Mouse (Mus musculus): ENCODE results near the gene Sdr9c7.
"Not testable (repeated sequence)": the region's sequence is repeated elsewhere in the genome, so short reads cannot be mapped to it uniquely, and the experiment has no call there.

Sdr9c7 gene

GRCm38 (mm10) chr10:127906138-127906537, 7.8 kb downstream of the Sdr9c7 start:
- no peak for DNase-seq (ENCODE audit: low read depth in 1 of 2, low spot score in 2 of 2)

DNA sequence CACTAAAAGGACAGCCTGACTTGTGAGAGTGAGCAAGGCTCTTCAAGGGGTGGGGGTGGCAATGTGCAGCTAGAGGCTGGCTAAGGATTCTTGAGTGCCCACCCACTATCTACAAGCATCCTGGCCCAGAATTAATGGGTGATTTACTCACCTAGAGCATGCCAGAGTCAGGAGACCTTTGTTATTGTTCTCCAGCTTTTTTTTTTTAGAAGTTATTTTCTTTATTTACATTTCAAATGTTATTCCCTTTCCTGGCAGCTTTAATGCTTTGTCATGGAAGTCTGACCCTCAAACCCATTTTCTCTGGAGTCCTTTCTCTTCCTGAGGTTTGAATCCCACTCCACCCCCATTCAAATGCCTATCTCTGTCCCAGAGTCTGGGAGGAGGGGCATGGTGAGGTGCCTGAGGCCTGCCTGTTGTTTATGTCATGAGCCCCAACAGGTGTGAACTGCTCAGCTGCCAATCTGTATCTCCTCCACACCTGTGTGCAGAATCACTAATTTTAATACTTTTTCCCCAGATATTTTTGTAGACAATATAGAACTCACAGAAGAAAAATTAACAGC, 9.2 kb downstream of the Sdr9c7 start:
- no peak for DNase-seq (ENCODE audit: low read depth in 1 of 2, low spot score in 2 of 2)

GRCm38 (mm10) chr10:127915578-127915977, 17.3 kb downstream of the Sdr9c7 start:
- DNase-seq (ENCODE audit: low read depth in 1 of 2, low spot score in 2 of 2), result no peak

GRCm38 (mm10) chr10:127917183-127917582, 18.9 kb downstream of the Sdr9c7 start:
- DNase-seq (ENCODE audit: low read depth in 1 of 2, low spot score in 2 of 2), result not testable (repeated sequence)

DNA sequence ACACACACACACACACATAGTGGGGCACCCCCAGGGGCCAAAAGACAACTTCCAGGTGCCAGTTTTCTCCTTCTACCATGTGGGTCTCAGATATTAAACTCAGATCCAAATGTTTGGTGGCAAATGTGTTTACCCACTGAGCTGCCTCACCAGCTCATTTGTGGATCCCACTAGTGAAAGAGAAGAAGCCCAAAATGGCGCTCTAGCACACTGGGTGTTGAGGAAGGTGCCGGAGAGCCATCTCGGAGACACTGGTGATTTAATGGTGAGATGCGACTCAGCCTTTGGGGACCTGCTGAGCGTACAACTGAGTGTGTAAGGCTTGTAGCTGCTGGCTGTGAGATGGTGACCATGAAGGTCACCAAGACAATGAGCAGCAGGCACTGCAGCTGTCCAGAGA, 19.3 kb downstream of the Sdr9c7 start:
- no peak for DNase-seq (ENCODE audit: low read depth in 1 of 2, low spot score in 2 of 2)

DNA sequence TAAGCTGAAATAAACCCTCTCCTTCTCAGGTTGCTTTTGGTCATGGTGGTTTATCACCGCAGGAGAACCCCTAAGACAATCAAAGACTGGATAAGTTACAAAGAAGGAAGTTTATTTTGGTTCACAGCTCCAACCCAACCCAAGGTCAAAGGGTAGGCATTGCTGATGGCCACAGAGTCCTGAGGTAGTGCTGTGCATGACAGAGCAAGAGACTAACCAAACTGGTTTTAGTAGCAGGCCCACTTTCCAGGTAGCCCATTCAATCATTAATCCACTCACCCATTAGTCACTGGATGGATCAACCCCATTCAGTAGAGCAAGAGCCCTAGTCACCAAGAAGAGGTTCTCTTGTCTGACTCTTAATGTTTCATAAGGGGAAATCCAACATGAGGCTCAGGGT, 23.9 kb downstream of the Sdr9c7 start:
- no peak for DNase-seq (ENCODE audit: low read depth in 1 of 2, low spot score in 2 of 2)

DNA sequence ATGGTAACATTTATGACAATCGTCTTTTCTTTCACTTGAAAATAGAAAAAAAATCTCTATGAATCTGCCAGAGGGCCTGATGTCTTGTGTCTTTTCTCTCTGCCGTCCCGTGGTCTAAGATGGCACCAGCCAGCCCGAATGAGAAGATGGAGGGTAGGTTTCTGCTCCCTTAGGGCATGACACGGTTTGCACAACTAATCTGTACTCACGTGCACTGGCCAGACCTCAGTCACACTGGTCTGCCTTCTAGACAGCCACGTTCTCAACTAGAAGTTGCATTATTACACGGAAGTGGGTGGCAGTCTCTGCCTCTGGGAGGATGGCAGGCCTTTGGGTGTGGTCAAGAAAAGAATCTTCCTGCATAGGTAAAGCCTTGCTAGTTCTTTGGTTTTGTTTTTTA, 24.7 kb downstream of the Sdr9c7 start:
- DNase-seq (ENCODE audit: low read depth in 1 of 2, low spot score in 2 of 2), result no peak

DNA sequence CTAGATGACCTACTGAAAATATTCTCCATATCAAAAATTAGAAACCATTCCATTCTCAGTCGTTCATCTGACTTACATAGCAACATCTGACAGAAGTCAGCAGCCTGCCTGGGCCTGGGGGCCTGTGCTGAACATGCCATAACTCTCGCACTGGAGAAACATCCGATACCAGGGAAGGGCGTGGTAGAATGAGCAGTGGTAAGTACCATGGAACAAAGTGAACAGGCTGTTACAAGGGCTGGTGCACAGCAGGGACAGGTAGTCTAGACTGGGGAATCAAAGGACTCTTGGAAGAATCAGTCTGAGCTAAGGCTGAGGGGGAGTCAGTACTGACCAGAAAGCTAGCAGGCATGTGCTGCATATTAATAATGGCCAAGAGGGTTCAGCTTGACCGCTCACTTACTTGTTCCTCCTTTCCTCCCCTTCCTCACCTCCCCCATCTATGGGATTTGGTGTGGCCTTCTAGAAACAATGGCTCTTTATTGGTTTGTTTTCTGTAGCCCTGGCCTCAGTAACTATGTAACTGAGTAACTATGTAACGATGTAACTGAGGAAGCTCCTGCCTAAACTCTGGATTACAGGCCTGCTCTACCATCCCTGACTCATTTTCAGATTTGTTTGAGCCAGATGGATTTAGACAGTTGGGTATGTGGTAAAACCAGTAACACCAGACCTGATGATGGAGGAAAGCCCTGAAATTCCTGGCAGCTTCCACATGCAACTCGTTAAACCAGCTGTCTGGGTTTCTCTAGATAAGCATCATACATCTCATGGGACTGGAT, 26.5 kb downstream of the Sdr9c7 start:
- no peak for DNase-seq (ENCODE audit: low read depth in 1 of 2, low spot score in 2 of 2)

DNA sequence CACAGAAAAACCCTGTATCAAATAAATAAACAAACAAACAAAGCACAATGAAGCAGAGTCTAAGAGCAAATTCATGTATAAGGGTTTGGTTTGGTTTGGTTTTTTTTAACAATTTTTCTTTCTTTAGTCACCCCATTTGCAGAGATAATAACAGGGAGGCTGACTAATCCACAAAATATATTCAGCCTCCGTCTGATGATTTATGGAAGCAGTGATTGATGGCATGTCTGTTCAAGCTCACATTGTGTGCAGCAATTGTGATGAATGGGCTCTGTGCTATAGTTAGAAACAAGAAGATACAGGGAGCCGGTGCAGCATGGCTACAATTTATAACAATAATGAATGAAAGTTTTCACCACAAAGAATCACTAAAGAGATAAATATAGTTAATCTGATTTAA, 29.4 kb downstream of the Sdr9c7 start:
- no peak for DNase-seq (ENCODE audit: low read depth in 1 of 2, low spot score in 2 of 2)

GRCm38 (mm10) chr10:127932290-127932926, 34.1 kb downstream of the Sdr9c7 start:
- DNase-seq (ENCODE audit: low read depth in 1 of 2, low spot score in 2 of 2), result no peak

- no peak for DNase-seq (ENCODE audit: low read depth in 1 of 2, low spot score in 2 of 2)
Measured at GRCm38 (mm10) chr10:127936271-127936670, 38.0 kb downstream of the Sdr9c7 start.

DNA sequence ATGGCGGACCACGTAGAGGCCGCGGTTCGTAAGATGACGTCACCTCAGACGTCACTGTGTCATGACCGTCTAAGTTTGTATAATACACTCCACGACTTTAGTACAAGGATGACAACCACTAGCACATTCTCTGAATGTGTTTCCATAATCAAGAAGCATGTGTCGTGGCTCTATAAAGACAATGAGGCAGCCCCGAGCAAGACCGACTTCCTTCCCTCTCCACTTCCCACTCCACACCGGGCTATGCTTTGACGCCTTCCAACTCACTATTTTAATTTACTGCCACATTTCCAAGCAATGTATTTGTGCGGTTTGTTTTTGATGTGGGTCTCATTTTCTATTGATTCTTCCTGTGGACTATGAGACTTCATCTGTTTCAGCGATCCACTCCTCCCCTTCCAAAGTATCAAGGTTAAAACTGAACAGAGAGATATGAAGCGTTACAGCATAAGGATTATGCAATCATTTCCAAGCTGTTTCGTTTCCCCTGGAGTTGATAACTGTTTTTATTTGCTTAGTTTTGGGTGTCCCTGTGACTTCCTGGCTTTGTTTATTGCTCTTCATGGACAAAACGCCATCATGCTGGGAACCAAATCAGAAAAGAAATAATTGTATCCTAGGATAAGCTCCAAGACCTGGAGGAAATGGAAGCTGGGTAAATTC, 38.6 kb downstream of the Sdr9c7 start:
- DNase-seq (ENCODE audit: low read depth in 1 of 2, low spot score in 2 of 2), result no peak

GRCm38 (mm10) chr10:127937428-127938010, 39.2 kb downstream of the Sdr9c7 start:
- DNase-seq (ENCODE audit: low read depth in 1 of 2, low spot score in 2 of 2), result no peak

DNA sequence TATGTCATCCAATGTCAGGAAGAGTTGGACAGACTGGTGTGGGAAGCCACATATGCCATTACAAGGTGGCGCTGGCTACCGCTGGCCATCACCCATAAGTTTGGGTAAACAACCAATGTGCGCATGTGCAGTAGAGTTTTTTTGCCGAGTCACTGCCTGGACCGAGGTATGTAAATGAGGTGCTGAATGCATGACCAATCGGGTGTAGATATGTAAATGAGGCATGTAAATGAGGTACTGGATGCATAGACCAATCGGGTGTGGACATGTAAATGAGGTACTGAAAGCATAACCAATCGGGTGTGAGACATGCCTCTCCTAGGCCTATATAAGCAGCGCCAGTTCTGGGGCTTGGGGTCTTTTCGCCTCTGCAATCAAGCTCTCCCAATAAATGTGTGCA, 41.3 kb downstream of the Sdr9c7 start:
- not testable (repeated sequence) for DNase-seq (ENCODE audit: low read depth in 1 of 2, low spot score in 2 of 2)

DNA sequence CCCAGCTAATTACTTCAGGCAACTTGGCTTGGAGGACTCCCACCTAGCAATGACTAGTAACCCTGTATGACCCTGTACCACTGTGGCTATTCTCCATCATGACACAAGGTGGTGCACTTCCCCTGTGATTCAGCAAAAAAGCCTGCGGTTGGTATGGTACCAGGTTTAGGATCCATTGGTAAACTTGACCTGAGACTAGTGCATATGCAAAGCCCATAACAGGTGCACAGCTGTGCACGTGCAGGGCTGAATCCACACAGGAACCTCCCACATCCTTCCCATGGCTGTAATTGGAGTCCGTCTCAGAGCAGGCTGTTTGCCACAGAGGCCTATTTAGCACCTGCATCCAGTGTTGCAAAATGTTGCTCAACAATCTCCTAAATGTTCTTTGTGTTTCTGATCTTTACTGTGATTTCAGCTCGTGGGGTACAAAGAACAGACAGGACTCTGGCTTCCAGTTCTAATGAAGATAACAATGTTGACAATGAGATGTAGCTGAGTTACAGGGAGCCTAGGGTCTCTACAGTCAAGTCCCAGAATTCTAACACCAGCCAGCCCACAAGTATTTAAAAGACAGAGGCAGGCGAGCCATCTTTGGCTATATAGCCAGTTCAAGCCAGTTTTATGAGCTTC, 47.2 kb downstream of the Sdr9c7 start:
- no peak for DNase-seq (ENCODE audit: low read depth in 1 of 2, low spot score in 2 of 2)

DNA sequence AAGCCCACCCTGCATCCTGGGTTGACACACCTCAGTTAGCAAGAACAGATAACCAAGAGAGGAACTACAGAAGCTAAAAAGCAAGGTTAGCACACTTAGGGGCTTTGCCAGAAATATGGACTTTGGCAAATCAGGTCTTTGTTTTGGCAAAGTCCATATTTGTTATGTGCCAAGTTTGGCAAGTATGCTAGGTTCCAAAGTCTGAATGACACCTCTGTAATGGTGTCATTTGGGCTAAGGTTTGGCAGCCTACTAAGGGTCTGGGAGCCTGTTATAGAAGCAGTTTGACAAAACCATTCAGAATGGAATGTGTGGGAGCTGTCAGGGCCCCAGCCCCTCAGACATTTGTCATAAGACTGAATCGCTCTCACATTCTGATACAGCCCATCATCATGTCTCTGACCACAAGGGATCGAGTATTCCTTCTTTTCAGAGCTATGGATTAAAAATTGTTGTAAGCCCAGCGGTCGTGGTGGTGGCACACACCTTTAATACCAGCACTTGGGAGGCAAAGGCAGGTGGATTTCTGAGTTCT, 51.3 kb downstream of the Sdr9c7 start:
- no peak for DNase-seq (ENCODE audit: low read depth in 1 of 2, low spot score in 2 of 2)

- no peak for DNase-seq (ENCODE audit: low read depth in 1 of 2, low spot score in 2 of 2)
Measured at GRCm38 (mm10) chr10:127951390-127951789, 53.1 kb downstream of the Sdr9c7 start.

DNA sequence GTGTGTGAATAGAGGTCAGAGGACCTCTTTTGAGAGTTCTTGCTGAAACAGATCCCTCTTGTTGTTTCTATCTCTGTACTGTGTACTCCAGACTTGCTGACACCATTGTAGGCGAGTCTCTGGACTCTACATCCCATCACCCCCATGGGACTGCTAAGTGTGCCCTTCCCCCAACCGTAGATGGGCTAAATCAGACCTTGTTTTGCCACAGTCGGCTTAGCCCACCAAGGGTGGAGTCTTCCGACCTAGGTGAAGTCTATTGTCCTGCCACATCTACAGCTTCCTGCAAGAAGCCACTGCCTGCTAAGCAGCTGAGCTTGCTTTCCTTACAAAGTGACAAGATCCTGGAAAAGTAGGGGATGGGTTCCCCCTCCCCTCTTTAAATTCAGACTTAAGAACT, 53.5 kb downstream of the Sdr9c7 start:
- DNase-seq (ENCODE audit: low read depth in 1 of 2, low spot score in 2 of 2), result no peak

DNA sequence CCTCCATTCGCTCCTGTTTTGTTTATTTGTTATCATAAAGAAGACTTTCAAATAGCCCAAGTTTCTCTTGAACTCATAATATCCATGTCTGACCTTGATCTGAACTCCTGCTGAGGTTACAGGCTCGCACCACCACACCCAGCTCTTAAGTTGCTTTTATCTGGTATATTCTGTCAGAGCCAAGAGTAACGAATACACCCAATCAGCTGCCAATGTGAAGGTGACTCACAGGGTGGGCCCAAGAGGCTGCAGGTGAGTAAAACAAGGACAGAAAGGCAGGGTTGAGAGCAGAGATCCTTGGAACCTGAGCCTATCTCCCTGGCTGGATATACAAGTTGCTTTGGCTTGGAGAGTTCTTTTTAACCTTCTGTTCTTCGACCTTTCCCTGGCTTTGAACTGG, 56.7 kb downstream of the Sdr9c7 start:
- DNase-seq (ENCODE audit: low read depth in 1 of 2, low spot score in 2 of 2), result no peak

- DNase-seq (ENCODE audit: low read depth in 1 of 2, low spot score in 2 of 2), result no peak
Measured at GRCm38 (mm10) chr10:127956168-127956816, 58.0 kb downstream of the Sdr9c7 start.

Measured in monocyte, adult 2 months (primary cell).